8 mouse cellular contexts compared by ENCODE assay signal in the genomic region with DNA sequence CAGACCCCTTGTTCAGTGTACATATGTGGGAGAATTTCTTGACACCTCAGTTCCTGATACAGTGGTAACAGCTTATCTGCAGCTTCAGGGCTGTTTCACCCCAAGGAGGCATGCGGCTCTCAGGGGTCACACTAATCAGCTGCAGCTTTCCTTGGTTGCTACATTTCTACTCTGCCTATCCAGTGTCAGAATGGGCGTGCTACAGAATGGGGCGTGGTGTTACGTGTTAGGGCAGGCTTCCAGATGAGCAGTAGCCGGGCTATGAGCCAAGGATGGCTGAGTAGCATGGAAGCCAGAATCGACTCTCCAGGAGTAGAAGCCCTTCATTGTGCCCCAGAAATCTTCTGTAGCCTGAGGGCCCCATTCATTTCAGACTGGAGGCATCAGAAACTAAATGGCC. TPM values are rescaled to one million over a fixed set of nuclear protein-coding genes. Genes with fewer than 3 reads are reported as not detected.
DNase-seq lines count a peak whose midpoint lies in the region; ATAC-seq and TF ChIP-seq lines count a peak whose summit lies in the region.

No protein-coding gene starts in this region.

- no peaks in the 10 kb centered on the region for H3K27me3 ChIP-seq in heart, embryonic 11.5 days (ENCODE audit: control insufficient read depth, insufficient read depth, low read length)

- peak; percentile 36 to 58 for DNase-seq in heart, adult 18-20 months
- DNase-seq in ovary, postnatal 14 days (ENCODE audit: low spot score), result peak; percentile 37
- no peak for DNase-seq in ovary, adult 18-20 months (ENCODE audit: low spot score)
- peak; percentile 45 for DNase-seq in gastrocnemius, adult 2 months
- DNase-seq in lung, postnatal 36 days, result peak; percentile 51
- no peak for DNase-seq in frontal cortex, postnatal 14 days (ENCODE audit: low spot score in 2 of 2)
- no peak for DNase-seq in layer of hippocampus, adult 11-12 months (ENCODE audit: low spot score)

- intact Hi-C loops in gastrocnemius, adult 2 months (cut with DNase I), result no loop called here

- no peak overlapping the region for H3K27ac ChIP-seq in heart, embryonic 11.5 days (ENCODE audit: low read depth, low read length)
- H3K27ac ChIP-seq in gastrocnemius, adult 2 months, result no peak overlapping the region

- no peak for TF ChIP-seq CTCF in gastrocnemius, adult 2 months (IDR thresholded peaks at IDR 0.05)

- no peaks in the 10 kb centered on the region for H3K36me3 ChIP-seq in heart, embryonic 11.5 days (ENCODE audit: control insufficient read depth, insufficient read depth, low read length)

- no peak overlapping the region for H3K4me3 ChIP-seq in heart, embryonic 11.5 days (ENCODE audit: low read depth, low read length)
- no peak overlapping the region for H3K4me3 ChIP-seq in gastrocnemius, adult 2 months

- no peak for ATAC-seq in heart, embryonic 11.5 days (replicated peaks; ENCODE audit: insufficient number of reproducible peaks, low FRiP score, low TSS enrichment)

- H3K9ac ChIP-seq in heart, embryonic 11.5 days (ENCODE audit: low read depth, low read length), result no peak overlapping the region

- 59% methylated on average over 6 of the region's 6 CpGs for WGBS in heart, embryonic 11.5 days (ENCODE audit: insufficient replicate concordance)

- no peak overlapping the region for H3K4me2 ChIP-seq in heart, embryonic 11.5 days

- no peaks in the 10 kb centered on the region for H3K4me1 ChIP-seq in heart, embryonic 11.5 days (ENCODE audit: control insufficient read depth, insufficient read depth, low read length)

- no peaks in the 10 kb centered on the region for H3K9me3 ChIP-seq in heart, embryonic 11.5 days (replicated peaks; ENCODE audit: control insufficient read depth, low read length)

RNA-seq across cellular contexts. Expression of a gene that starts 32.8 kb away (rescaled TPM):
- total RNA-seq in heart, adult 18-20 months (2021), result 1 to 10 TPM; 1.4 to 1.8 TPM
- polyA plus RNA-seq in heart, embryonic 11.5 days (2014; fragmentation: Nextera tagmentation; extraction: Ambion mirVana), result 44.5 and 52.6 TPM in 2 replicates
- total RNA-seq in gastrocnemius, adult 2 months (2021), result under 1 TPM in 1 of 2 experiments, not detected in 1; 0.08 TPM

Comparison
In these comparisons a context has a peak if more than half of its experiments do, and no peak if none do; other contexts are left out.
1. DNase-seq: peak in heart, adult 18-20 months (2 of 2), ovary, postnatal 14 days (single experiment), gastrocnemius, adult 2 months (single experiment) and lung, postnatal 36 days (single experiment); none in ovary, adult 18-20 months (single experiment), frontal cortex, postnatal 14 days (0 of 2) and layer of hippocampus, adult 11-12 months (single experiment).